In genomic region chr11:72569671-72570318, GRCm38 (mm10) we compare ENCODE assay signal across 11 mouse cellular contexts. TPM values are rescaled to one million over a fixed set of nuclear protein-coding genes. Genes with fewer than 3 reads are reported as not detected.
DNase-seq lines count a peak whose midpoint lies in the region; ATAC-seq lines count a peak whose summit lies in the region.
"Had no signal": no experiment of that assay in that cellular context is flagged by ENCODE, and none has a peak within 500 bp of the region (broad histone marks: within the 10 kb centered on the region; RNA-seq: fewer than 3 reads in every experiment).

No protein-coding gene starts in this region.

- peak overlapping the region; percentile 51 for H3K9ac ChIP-seq in hindbrain, embryonic 14.5 days
- H3K9ac ChIP-seq in midbrain, embryonic 15.5 days: no peak overlapping the region
- H3K9ac ChIP-seq: embryonic facial prominence, embryonic 12.5 days; lung, embryonic 14.5 days had no signal

- H3K9me3 ChIP-seq in hindbrain, embryonic 14.5 days (ENCODE audit: control insufficient read depth, low read length): no peaks in the 10 kb centered on the region
- no peaks in the 10 kb centered on the region for H3K9me3 ChIP-seq in midbrain, embryonic 15.5 days
- H3K9me3 ChIP-seq: embryonic facial prominence, embryonic 12.5 days; forebrain, embryonic 10.5 days had no signal

- WGBS in hindbrain, embryonic 14.5 days: 69% methylated on average over 11 of the region's 11 CpGs
- WGBS in midbrain, embryonic 15.5 days: 71% methylated on average over 11 of the region's 11 CpGs

- H3K36me3 ChIP-seq in hindbrain, embryonic 14.5 days (replicated peaks; ENCODE audit: control insufficient read depth, insufficient read depth): no peaks in the 10 kb centered on the region
- no peaks in the 10 kb centered on the region for H3K36me3 ChIP-seq in midbrain, embryonic 15.5 days (replicated peaks)
- H3K36me3 ChIP-seq: embryonic facial prominence, embryonic 12.5 days; forebrain, embryonic 10.5 days had no signal

- no peak for ATAC-seq in hindbrain, embryonic 14.5 days (ENCODE audit: low FRiP score)
- 0 out of 2 replicates have a peak, but pooled peaks have one; percentile 25 for ATAC-seq in midbrain, embryonic 15.5 days (replicated peaks)

- H3K27me3 ChIP-seq in hindbrain, embryonic 14.5 days (ENCODE audit: control insufficient read depth, insufficient read depth, low read length): no peaks in the 10 kb centered on the region
- no peaks in the 10 kb centered on the region for H3K27me3 ChIP-seq in midbrain, embryonic 15.5 days (replicated peaks)
- H3K27me3 ChIP-seq: embryonic facial prominence, embryonic 12.5 days had no signal

- peak; percentile 22 for DNase-seq in kidney, adult 9 months
- no peak for DNase-seq in kidney, adult 11 months
- peak; percentile 61 for DNase-seq in ES-CJ7 (ENCODE audit: low read depth, low spot score)
- DNase-seq in hindbrain, embryonic 14.5 days (ENCODE audit: low spot score): no peak
- no peak for DNase-seq in lung, postnatal 36 days
- DNase-seq in frontal cortex, adult 2 months (ENCODE audit: extremely low spot score in 1 of 2, low spot score in 1 of 2): no peak
- DNase-seq in frontal cortex, postnatal 14 days (ENCODE audit: low spot score in 2 of 2): no peak

- 0 out of 2 replicates have a peak overlapping the region, but pooled peaks have one; percentile 10 for H3K27ac ChIP-seq in hindbrain, embryonic 14.5 days
- H3K27ac ChIP-seq in midbrain, embryonic 15.5 days: no peak overlapping the region
- H3K27ac ChIP-seq: embryonic facial prominence, embryonic 12.5 days had no signal

- no peaks in the 10 kb centered on the region for H3K4me1 ChIP-seq in hindbrain, embryonic 14.5 days (replicated peaks; ENCODE audit: control insufficient read depth, insufficient read depth, low read length)
- H3K4me1 ChIP-seq in midbrain, embryonic 15.5 days: no peaks in the 10 kb centered on the region
- H3K4me1 ChIP-seq: embryonic facial prominence, embryonic 12.5 days had no signal

- peak overlapping the region; percentile 23; the same call in 1 of the 2 replicates for H3K4me3 ChIP-seq in hindbrain, embryonic 14.5 days (replicated peaks; ENCODE audit: low read length)
- H3K4me3 ChIP-seq in midbrain, embryonic 15.5 days: no peak overlapping the region

- peak overlapping the region; percentile 49 for H3K4me2 ChIP-seq in hindbrain, embryonic 14.5 days (replicated peaks)
- H3K4me2 ChIP-seq in midbrain, embryonic 15.5 days: peak overlapping the region; percentile 52; the same call in 1 of the 2 replicates

RNA-seq across cellular contexts. Expression of gene Spns3, which starts 19.5 kb away (rescaled TPM):
- polyA plus RNA-seq in hindbrain, embryonic 14.5 days (2014; fragmentation: Nextera tagmentation; extraction: Ambion mirVana): 0.11 and 0.23 TPM in 2 replicates
- polyA plus RNA-seq in midbrain, embryonic 15.5 days (2015; fragmentation: Nextera tagmentation; extraction: Ambion mirVana): 0.04 TPM in 1 of 2 replicates, not detected in the other
- polyA plus RNA-seq in frontal cortex, adult 2 months (2012; rRNA removed): 0.54 and 0.71 TPM in 2 replicates
- polyA plus RNA-seq: embryonic facial prominence, embryonic 12.5 days; lung, embryonic 14.5 days had no signal

RNA-seq across cellular contexts. Expression of gene Ube2g1, which starts 37.3 kb away (rescaled TPM):
- polyA plus RNA-seq in hindbrain, embryonic 14.5 days (2014; fragmentation: Nextera tagmentation; extraction: Ambion mirVana): 92.9 and 102 TPM in 2 replicates
- polyA plus RNA-seq in midbrain, embryonic 15.5 days (2015; fragmentation: Nextera tagmentation; extraction: Ambion mirVana): 81.8 and 83.3 TPM in 2 replicates
- polyA plus RNA-seq in frontal cortex, adult 2 months (2012; rRNA removed): 38.2 and 39.7 TPM in 2 replicates

Comparison
In these comparisons a context has a peak if more than half of its experiments do, and no peak if none do; other contexts are left out.
1. DNase-seq: peak in kidney, adult 9 months (single experiment) and ES-CJ7 (single experiment); none in kidney, adult 11 months (single experiment), hindbrain, embryonic 14.5 days (single experiment), lung, postnatal 36 days (single experiment), frontal cortex, adult 2 months (0 of 2) and frontal cortex, postnatal 14 days (0 of 2).